Mouse (Mus musculus): ENCODE data around the gene Acot7.

Acot7 gene

DNA sequence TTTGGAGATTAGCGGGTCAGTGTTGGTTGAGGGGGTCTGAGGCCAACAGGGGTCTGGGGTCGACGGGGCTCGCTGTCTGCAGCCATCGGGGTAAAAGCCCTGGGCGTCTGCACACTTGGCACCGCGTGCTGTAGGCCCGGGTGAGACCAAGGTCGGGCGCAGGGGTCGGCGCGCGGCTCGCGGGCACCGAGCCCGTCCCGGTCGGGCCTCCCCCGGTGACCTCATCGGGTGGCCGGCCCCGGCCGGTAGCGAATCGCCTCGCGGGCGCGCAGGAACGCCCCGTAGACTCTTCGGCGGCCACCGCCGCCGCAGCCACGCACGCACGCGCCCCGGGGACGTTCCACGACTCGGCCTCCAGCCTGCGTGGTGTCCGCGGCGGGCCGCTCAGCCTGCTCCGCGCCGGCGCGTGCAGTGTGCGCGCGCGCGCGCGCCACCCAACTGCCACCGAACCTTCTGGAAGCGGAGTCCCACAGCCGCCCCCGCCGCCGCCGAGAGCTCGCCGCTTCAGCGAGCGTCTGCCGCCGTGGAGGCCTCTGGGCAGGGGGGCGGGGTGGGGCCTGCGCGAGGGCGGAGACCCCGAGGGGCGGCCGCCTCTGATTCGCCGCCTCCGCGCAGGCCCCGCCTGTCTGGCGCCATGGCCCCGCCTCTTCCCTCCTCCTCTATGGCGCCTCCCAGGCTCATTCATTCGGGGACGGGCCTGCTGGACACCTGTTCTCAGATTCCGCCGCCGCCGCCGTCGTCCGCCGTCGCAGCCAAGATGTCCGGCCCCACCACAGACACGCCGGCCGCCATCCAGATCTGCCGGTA is at the start of gene Acot7:
Gene Acot7 (plus strand): TSS at position 598 of the 807 bp plus-strand sequence.
- DNase-seq: peak; percentile 97

DNA sequence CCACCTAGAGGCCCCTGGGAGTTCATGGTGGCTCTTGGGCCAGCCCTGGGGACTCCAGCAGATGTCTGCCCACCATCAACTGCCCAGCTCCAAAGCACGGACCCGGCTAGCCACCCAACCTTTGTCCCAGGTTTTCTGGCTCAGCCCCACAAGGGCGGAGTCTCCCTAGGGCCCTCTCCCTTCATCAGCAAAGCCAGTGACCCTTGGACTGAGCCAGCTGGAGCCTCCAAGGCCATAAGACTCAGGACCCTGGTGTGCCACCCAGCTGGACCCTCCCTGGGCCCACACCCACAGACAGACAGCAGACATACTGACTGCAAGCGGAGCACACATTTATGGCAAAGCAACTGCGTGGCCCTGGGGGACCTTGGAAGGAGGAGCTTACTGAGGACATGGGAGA is 49.1 kb upstream of the Acot7 start:
- DNase-seq: no peak

DNA sequence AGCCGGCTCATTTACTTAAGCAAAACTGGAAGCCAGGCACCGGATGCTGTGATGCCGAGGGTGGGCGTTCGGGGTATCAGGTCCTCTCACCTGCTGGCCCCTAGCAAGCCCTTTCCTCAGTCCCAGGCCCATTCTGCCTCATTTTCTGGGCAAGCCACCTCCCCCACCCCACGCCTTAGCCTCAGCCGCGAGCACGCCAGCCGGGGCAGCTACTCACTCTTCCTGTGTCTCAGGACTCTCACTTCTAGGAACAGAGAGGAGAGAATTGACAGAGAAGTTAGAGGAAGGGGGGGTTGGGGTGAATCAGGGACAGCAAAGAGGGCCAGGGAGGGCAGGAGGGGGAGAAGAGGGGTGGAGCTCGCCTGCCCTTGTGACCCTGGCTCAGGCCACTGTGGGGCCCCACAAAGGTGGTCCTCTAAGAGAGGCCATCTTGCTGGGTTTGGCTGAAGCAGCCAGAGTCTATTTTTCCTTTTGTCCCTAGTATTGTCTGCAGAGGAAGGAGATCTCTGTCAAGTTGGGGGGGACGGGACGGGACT is 48.5 kb upstream of the Acot7 start:
- peak; percentile 54 for DNase-seq

DNA sequence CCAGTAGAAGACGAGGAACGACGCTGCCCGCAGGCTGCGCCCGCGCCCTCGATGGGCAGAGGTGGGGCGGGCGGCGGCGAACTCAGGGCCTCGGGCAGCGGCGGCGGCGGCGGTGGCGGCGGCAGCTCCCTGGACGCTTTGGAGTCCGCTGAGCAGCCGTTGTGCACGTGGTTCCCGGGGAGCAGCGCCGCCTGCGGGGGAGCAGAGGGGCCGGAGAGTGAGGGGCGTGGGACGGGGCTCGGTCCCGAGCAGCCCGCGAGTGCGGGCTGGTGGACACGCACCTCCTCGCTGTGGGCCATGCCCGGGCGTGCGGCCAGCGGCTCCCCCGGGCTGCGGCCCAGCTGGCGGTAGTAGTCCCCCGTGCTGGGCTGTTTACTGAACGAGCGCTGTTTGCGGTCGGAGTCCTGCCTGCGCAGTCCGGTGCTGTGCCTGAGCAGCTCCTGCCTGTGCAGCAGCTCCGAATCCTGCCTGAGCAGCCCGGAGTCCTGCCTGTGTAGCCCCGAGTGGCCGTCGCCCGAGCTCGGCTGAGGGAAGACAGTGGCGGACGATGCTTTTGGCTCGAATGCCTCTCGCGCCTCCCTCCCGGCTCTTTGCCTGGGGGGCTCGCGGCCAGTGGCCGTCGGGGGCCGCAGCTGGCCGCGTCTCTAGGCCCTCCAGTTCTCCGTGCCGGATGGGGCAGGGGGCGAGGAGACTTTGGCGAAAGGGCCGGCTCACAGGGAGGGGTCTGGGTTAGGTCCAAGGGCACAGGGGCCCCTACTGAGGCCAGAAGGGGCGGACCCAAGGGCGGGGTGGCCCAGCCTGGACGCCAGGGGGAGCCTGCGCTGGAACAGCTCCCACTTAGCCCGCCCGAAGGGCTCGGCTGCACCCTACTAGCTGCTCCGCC is 46.9 kb upstream of the Acot7 start:
- peak; percentile 89 for DNase-seq

DNA sequence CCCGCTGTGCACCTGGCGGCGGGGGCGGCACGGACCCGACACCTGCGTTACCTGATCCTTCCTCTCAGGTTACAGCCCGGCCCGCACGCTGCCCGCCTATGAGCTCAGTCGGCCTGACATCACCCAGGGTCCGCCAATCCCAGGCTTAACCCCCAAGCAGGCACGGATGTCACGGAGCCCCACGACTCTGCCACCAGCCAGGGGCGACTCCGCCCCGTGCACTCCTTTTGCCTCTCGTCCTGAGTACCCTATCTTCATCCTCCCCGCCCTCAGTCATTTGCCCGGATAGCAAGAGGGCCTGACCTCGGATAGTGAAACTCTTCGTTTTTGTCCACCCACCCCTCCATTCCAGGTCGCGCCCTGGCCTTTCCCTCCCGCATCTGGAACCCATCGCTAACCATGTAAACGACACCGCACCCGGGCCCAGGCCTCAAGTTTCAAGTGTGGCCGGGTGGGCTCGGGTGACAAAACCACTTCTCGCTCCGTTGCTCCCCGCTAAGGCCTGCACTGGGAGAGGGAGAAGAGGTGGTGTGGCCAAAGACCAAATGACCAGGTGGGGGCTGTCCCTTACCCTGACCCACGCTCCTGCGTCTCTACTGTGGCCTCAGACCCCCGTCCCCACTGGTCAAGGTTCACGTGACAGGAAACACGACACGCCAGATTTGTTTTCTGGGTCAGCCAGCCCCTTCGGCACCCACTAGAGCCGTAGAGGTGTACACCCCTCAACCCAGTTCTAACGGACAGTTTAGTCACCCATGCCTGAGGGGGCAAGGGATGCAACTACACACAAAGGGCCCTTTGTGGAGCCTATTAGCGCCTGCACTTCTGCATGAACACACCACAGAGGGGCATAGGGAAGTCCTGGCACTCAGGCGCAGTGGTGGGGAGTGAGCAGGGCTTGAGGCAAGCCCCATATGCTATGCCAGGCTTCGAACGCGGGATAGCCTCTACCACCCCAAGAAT is 45.8 kb upstream of the Acot7 start:
- peak; percentile 98 for DNase-seq

DNA sequence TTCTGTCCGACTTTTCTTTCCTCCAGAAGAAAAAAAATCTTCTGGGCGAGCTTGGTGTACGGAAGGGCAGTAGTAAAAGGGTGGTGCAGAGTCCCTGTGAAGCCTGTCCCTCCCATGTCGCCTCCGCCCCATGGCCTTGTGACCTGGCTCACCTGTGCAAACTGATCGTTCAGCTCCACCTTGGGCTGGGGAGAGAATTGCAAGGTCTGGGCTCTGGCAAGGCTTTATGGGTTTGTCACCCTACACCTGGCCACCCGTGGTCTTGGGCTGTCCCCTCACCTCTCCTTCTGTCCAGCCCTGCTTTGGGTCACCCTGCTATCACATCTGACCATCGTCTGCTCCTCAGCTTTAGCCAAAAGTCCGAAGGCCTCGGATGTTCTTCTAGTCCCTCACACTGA is 45.2 kb upstream of the Acot7 start:
- no peak for DNase-seq

DNA sequence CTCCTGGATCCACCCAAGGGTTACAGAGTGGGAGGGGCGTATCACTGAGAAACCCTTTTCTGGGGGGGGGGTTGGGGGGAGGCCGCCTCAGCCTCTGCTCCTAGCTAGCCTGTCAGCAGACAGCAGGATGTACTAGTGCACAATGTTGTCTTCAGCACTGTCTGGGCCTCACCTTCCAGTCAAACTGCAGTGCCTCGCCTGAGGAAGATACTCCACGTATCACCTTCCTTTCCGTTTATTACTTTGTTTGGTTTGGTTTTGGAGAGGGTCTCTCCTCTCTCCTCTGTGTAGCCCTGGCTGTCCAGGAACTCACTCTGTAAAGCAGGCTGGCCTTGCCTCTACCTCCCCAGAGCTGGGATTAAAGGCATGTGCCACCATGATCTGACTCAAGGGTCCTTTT is 44.7 kb upstream of the Acot7 start:
- DNase-seq: no peak

DNA sequence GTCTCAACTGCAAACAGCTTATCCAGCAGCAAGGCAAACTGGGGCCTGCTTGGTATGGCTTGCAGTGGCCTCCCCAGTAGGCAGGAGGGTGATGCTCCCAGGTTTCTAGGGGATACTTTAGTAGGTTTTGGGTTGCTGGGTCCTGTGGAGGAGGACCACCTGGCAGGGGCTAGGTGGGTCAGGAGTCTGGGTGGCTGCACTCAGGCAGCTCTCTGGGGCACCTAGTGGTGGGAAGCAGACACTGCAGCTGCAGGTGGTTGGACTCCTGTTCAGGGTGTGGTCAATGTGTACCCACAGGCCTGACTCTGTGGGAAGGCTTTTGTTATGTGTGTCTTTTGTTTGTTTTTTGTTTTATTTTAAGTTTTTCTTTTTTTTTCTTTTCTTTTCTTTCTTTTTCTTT is 43.4 kb upstream of the Acot7 start:
- DNase-seq: peak; percentile 69

DNA sequence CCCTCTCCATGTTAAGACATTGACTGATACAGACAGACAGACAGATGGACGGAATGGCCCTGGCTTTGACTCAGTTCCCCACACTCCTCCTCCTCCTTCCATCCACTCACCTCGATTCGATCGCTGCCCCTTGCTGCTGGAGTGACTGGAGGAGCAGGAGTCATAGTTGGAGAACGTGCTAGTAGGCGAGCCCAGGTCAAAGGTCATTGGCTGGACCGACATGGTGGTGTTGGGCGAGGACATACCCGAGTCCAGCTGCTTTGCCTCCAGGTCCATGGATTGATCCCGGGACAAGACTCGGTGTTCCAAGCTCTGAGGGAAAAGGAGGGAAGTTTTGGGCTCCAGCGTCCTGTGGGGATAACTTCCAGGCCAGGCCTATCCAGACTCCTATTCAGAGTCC is 42.6 kb upstream of the Acot7 start:
- DNase-seq: no peak

DNA sequence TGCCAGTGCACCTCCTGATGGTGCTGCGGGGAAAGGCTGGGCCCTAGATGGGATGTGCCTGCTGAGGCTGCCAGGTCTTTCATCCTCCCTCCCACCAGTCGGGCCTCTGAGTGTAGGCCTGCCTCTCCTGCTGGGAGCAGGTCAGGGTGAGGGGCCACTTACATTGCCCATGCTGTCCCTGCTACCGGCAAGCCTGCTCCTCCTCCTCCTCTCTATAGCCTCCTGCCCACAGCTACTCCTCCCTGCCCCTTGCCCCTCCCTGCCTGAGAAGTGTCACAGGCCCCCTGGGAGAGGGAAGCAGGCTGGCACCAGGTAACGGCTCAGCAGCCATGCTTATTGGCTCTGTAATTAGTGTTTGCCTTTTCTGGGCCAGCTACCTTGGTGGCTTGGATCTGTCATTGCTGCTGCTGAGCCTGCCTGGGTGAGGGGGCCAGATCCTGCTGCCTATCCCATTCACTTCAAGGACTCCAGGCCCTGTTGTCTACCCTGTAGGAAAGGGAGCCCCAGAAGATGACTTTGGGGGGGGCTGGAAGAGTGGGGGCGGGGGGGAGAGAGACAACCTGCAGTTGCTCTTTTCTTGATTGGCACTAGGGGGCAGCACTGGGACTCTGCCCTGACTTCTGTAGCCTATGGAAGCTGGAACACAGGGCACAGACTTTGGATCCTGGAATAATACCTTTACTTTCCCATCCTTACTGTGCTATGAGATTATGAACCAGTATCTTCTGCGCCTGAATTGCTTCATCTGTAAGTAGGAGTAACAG is 41.6 kb upstream of the Acot7 start:
- peak; percentile 75 for DNase-seq

DNA sequence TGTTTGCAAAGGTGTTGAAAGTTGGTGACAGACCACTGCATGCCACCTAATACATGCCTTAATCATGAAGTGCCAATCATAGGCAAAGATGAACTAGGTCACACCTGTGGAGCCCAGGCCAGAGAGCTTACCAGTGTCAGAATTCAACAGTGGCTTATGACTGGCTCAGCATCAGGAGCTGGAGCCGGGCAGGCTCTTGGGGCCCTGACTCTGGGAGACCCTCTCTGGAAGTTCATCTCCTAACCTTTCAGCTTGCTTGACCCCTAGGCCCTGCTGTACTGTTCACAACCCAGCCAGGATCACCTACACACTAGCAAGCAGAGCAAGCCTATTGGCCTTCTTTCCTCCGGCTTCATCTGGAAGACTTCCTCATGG is 41.1 kb upstream of the Acot7 start:
- no peak for DNase-seq

DNA sequence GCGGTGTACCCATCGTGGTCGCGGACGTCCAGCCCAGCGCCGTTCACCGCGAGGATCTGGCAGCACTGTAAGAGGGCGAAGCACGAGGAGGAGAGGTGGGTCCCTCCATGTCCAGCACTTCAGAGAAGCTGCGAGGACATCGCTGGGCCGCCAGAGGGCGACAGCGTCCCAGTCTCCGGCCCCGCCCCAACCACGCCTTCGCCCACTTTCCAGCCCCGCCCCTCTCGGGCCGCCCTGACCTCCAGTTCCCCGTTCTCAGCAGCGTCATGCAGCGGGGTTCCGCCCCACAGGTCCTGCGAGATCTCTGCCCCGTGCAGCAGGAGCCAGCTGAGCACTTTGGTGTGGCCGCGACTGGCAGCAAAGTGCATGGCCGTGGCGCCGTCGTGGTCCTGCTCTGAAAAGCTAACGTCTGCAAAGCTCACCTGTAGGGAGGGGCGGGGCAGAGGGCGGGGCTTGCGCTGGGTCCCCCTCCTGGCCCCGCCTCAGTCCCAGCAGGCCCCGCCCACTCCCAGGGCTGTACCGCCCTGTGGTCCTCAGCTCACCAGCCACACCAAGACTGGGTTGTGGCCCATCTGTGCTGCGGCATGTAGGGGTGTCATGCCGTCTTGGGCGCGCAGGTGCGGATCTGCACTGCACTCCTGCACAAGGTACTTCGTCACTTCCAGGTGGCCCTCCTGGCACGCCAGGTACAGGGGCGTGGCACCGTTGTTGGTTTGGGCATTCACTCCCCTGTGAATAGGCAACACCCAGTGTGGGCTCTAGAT is 39.3 kb upstream of the Acot7 start:
- peak; percentile 93 for DNase-seq

DNA sequence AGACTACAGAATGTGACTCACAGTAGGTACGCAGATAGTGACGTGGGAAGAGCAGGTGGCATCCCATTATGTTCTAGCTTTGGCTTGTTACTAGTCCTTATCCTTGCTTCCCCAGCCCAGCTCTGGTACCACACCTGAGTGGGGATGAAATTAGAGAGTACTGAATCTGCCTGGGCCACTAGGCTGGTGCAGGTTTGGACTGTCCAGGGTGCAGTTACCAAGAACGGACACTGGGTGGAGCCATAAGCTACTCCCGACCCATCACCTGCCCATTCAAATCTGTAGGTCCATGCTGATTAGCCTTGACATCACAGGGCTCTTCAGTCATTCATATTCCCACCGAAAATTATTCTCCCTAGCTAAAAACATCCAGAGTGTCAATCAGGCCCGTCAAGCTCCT is 37.5 kb upstream of the Acot7 start:
- peak; percentile 77 for DNase-seq

DNA sequence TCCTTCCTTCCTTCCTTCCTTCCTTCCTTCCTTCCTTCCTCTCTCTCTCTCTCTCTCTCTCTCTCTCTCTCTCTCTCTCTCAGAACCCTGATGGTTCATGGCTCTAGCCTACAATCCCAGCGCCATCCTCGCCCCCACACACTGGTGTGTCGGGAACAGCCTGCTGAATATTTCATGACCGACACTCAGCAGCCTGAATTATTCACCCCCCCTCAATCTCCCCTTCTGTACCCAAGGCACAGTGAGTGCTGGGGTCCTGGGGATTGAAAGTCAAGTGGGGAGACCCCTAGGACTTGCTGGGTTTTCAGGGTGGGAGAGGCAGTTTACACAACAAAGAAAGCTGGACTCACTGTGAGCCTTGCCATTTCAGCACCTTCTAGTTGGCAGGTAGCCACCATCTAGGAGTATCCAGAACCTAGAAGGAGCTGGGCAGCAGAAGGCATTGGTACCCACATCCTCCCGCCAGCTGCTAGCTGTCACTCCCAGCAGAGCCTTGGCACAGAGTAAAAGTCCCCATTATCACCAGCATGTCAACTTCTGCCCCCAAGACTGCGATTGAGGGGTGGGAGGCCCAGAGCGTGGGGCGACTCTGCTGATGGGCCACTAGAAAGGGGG is 36.3 kb upstream of the Acot7 start:
- DNase-seq: no peak

DNA sequence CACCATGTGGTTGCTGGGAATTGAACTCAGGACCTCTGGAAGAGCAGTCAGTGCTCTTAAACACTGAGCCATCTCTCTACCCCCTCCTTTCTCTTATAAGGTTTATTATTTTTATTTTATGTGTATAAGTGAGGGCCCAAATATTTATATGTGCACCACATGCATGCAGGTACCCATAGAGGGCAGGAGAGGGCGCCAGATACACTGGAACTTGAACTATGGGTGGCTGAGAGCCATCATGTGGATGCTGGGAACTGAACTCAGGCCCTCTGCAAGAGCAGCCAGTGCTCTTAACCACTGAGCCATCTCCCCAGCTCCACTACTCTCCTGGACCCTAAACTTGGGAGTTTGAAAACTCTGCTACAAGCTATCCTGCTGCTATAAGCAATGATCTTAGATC is 34.3 kb upstream of the Acot7 start:
- no peak for DNase-seq

DNA sequence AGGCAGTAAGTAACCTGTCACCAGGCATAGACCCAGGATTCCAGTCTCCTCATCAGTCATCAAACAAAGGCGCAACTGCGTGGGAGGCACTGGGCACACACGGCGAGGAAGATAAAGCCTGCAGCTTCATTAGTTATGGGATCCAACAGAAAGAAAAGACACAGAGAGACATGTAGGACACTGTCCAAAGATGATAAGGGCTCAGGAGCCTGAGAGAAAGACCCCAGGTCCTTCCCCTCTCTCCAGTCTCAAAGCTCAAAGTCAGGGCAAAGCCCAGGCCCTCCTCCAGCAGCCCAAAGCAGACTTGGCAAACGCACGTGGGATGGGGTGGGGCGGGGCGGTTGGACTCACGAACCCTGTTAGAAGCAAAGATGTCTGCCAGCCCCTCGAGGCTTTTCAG is 32.5 kb upstream of the Acot7 start:
- DNase-seq: no peak

DNA sequence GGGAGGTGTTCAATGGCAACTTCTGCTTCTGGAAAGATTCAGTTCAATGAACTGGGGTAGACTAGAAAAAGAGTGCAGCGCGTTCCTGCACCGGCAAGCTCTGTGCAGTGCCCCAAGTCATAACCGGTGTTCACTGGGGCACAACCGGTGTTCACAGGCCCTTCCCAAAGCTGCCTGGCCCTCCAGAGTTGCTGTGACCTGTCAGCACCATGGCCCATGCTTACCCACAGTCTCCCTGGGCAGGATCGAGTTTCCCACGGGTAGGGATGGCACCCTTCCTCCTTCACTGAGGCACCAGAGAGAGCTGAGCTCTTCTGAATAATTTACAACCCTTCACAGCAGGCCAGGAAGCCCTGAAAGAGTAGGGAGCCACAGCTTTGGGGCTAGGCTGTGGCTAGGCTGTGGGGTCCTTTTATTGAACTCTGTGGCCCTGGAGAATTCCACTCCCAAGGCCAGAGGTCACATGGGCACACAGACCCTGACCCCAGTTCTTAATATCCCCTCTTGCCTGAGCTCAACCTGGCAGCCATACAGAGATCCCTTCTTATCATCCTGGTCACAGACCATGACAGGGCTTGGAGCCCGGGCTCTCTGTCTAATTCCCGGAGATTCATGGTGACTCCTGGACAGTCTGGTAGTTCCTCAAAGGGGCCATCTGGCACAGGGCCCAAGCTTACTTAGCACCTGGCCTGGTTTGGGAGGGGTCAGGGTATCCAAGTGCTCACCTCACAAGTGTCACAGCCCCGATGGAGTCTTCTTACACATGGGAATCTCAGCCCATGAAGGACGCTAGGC is 31.7 kb upstream of the Acot7 start:
- DNase-seq: no peak

DNA sequence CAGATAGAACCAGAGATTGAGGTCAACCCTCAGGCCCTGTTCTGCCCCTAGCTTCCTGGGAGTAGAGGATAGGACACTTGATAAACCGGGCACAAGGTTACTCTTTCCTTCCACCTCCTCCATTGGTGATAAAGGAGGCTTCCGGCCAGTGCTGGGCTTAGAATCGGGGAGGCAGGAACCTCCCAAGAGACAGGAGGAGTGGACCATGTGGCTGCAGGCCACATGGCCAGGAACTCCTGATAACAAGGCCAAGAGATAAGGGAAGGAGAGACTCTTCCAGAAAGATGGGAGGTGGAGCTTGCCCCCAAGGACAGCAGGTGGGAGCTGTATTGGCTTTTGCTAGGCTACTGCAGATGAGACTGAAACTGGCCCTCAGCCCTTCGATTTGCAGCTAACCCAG is 27.4 kb upstream of the Acot7 start:
- DNase-seq: no peak

DNA sequence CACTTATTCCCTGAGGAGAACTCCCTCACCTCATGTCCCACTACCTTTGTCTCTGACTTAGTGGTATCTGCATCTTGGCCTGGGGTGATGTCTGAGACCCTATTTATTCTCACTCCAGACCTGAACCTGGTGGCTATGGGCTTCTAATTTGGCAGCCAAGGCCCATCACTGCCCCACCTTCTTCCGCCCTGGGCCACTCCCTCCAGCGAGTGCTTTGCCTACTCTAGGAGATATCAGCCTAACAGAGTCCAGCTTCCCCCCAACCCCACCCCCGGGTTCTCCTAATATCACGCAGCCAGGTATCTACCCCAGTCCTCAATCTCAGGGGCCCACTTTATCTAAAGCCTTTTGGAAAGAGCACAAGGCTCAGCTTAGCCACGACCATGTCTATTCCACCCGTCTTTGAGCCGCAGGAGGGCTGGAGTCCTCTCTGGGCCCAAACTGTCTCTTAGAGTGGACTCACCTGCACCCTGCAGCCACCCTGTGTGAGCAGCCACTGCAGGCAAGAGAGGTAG is 26.4 kb upstream of the Acot7 start:
- DNase-seq: no peak
